Mouse (Mus musculus) intestine, postnatal 0 days (tissue): ENCODE results near the gene Kcnma1. TPM values are rescaled to one million over a fixed set of nuclear protein-coding genes. Genes with fewer than 3 reads are reported as not detected.

Experiments
- ATAC-seq: fragments of 200-750 bp; cut with Nextera tagmentation; 2 replicates; pipeline ENCODE4 v1.8.0; 2017; ENCODE audit warnings: mild to moderate bottlenecking, moderate TSS enrichment, moderate library complexity
- H3K27ac ChIP-seq: fragments of 300-500 bp; sonication (generic); 2 replicates; pipeline ENCODE4 v1.5.1; 2014; ENCODE audit warnings: mild to moderate bottlenecking, low read depth, low read length, moderate library complexity
- H3K27me3 ChIP-seq: fragments of 300-500 bp; sonication (generic); replicated peaks from 2 replicates; pipeline ENCODE4 v1.6.1; 2014; ENCODE audit warnings: low read length, mixed read lengths; ENCODE audit not compliant: control insufficient read depth, insufficient read depth
- H3K36me3 ChIP-seq: fragments of 300-500 bp; sonication (generic); 2 replicates; pipeline ENCODE4 v1.6.1; 2014; ENCODE audit warnings: mild to moderate bottlenecking, moderate library complexity; ENCODE audit not compliant: control insufficient read depth, insufficient read depth
- H3K4me1 ChIP-seq: fragments of 300-500 bp; sonication (generic); replicated peaks from 2 replicates; pipeline ENCODE4 v1.6.1; 2014; ENCODE audit warnings: antibody characterized with exemption, low read length, mixed read lengths; ENCODE audit not compliant: control insufficient read depth, insufficient read depth
- H3K4me2 ChIP-seq: fragments of 300-500 bp; sonication (generic); replicated peaks from 2 replicates; pipeline ENCODE4 v1.6.1; 2014; ENCODE audit warnings: low read depth, mild to moderate bottlenecking, moderate library complexity
- H3K4me3 ChIP-seq: fragments of 300-500 bp; sonication (generic); 2 replicates; pipeline ENCODE4 v1.5.1; 2014; ENCODE audit warnings: low read depth, low read length
- H3K9ac ChIP-seq: fragments of 300-500 bp; sonication (generic); 2 replicates; pipeline ENCODE4 v1.6.1; 2014; ENCODE audit warnings: mild to moderate bottlenecking, low read depth, low read length
- H3K9me3 ChIP-seq: fragments of 300-500 bp; sonication (generic); 2 replicates; pipeline ENCODE4 v1.6.1; 2016; ENCODE audit warnings: mixed run types; ENCODE audit not compliant: control insufficient read depth
- CTCF ChIP-seq: sonication (generic); IDR thresholded peaks from 2 replicates; pipeline ENCODE4 v1.5.1; 2016; ENCODE audit warnings: low read depth, mild to moderate bottlenecking, control low read depth, antibody characterized with exemption, moderate library complexity
- WGBS: fragments of 180-500 bp; shearing (Covaris S2); extraction: QIAGEN DNeasy Blood & Tissue Kit; methylation state at CpG from one replicate; pipeline ENCODE4 v1.1.7; 2014; 5-methylcytosine and 5-hydroxymethylcytosine counted together
- polyA plus RNA-seq: library from polyadenylated mRNA; unstranded; fragments of >200 nt; fragmentation: Nextera tagmentation; extraction: Ambion mirVana; gene quantifications from 2 replicates; pipeline ENCODE4 v1.2.1, GENCODE M21; 2015

Kcnma1 gene
- polyA plus RNA-seq, 1 experiment from 2014 or later: 6.7 TPM

GRCm38 (mm10) chr14:23517374-23517773, 496.9 kb downstream of the Kcnma1 start:
- WGBS: 84% methylated on average over 2 of the region's 2 CpGs
- Histone ChIP-seq H3K27me3 (no peaks in the 10 kb centered on the region), H3K4me3 (no peak overlapping the region), H3K27ac (no peak overlapping the region), H3K36me3 (no peaks in the 10 kb centered on the region), H3K9ac (no peak overlapping the region), H3K9me3 (no peaks in the 10 kb centered on the region), H3K4me2 (no peak overlapping the region), H3K4me1 (no peaks in the 10 kb centered on the region)
- no peak for ATAC-seq
- TF ChIP-seq CTCF: no peak

GRCm38 (mm10) chr14:23509792-23510191, 504.5 kb downstream of the Kcnma1 start:
- Histone ChIP-seq H3K4me3 (no peak overlapping the region), H3K27ac (no peak overlapping the region), H3K4me1 (no peaks in the 10 kb centered on the region), H3K9me3 (no peaks in the 10 kb centered on the region), H3K36me3 (no peaks in the 10 kb centered on the region; the same call in 1 of the 2 replicates), H3K4me2 (peak overlapping the region; percentile 13; the same call in 1 of the 2 replicates), H3K27me3 (no peaks in the 10 kb centered on the region), H3K9ac (no peak overlapping the region)
- TF ChIP-seq CTCF: no peak
- ATAC-seq: no peak
- WGBS: 51% methylated on average over 5 of the region's 5 CpGs

- TF ChIP-seq CTCF: no peak
- H3K4me2 ChIP-seq: no peak overlapping the region
- no peak overlapping the region for H3K27ac ChIP-seq
- ATAC-seq: no peak
- 42% methylated on average over 8 of the region's 8 CpGs for WGBS
- no peaks in the 10 kb centered on the region for H3K9me3 ChIP-seq
- H3K4me1 ChIP-seq: no peaks in the 10 kb centered on the region
- no peaks in the 10 kb centered on the region for H3K36me3 ChIP-seq
- no peak overlapping the region for H3K9ac ChIP-seq
- no peak overlapping the region for H3K4me3 ChIP-seq
- no peaks in the 10 kb centered on the region for H3K27me3 ChIP-seq
Measured at GRCm38 (mm10) chr14:23502236-23502790, 512.0 kb downstream of the Kcnma1 start.

- WGBS: 87% methylated on average over 3 of the region's 3 CpGs
Measured at GRCm38 (mm10) chr14:23496801-23497200, 517.5 kb downstream of the Kcnma1 start.

GRCm38 (mm10) chr14:23496236-23496740, 518.0 kb downstream of the Kcnma1 start:
- H3K4me1 ChIP-seq: no peaks in the 10 kb centered on the region
- H3K9ac ChIP-seq: no peak overlapping the region
- no peaks in the 10 kb centered on the region for H3K27me3 ChIP-seq
- no peaks in the 10 kb centered on the region for H3K36me3 ChIP-seq
- TF ChIP-seq CTCF: no peak
- no peak for ATAC-seq
- H3K4me2 ChIP-seq: no peak overlapping the region
- H3K4me3 ChIP-seq: no peak overlapping the region
- 54% methylated on average over 4 of the region's 4 CpGs for WGBS
- no peaks in the 10 kb centered on the region for H3K9me3 ChIP-seq
- no peak overlapping the region for H3K27ac ChIP-seq

More at GRCm38 (mm10) chr14:23496801-23497200, 517.5 kb downstream of the Kcnma1 start:
- no peak for TF ChIP-seq CTCF
- Histone ChIP-seq H3K4me1 (no peaks in the 10 kb centered on the region), H3K27ac (no peak overlapping the region), H3K9me3 (no peaks in the 10 kb centered on the region), H3K9ac (no peak overlapping the region), H3K4me3 (no peak overlapping the region), H3K27me3 (no peaks in the 10 kb centered on the region), H3K36me3 (no peaks in the 10 kb centered on the region), H3K4me2 (no peak overlapping the region)
- ATAC-seq: no peak

GRCm38 (mm10) chr14:23494496-23494800, 519.8 kb downstream of the Kcnma1 start:
- no peaks in the 10 kb centered on the region for H3K9me3 ChIP-seq
- H3K4me2 ChIP-seq: no peak overlapping the region
- 68% methylated on average over 3 of the region's 3 CpGs for WGBS
- TF ChIP-seq CTCF: no peak
- no peaks in the 10 kb centered on the region for H3K4me1 ChIP-seq
- H3K27ac ChIP-seq: no peak overlapping the region
- H3K27me3 ChIP-seq: no peaks in the 10 kb centered on the region
- no peaks in the 10 kb centered on the region for H3K36me3 ChIP-seq
- H3K4me3 ChIP-seq: no peak overlapping the region
- no peak overlapping the region for H3K9ac ChIP-seq
- ATAC-seq: no peak
